1 mouse cellular context compared by ENCODE assay signal in the genomic region with DNA sequence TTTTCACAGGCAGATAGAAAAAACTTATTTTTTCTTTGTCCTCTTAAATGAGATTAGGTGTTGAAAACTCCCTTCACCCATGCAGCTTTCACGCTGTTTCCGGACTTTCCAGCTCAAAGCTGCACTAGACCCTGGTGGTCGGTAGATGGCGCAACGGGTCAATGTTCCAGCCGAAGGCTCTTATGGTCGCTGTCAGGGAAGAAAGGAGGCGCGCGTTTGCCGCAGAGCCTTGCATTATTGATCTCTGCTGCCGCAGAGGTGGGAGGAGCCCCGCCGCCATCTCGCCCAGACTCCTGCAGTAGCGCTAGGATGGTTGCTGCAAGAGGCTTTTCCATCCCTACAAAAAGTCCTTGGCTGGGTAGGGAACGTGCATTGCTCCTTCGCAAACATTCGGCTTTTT.
TF ChIP-seq lines count a peak whose summit lies in the region.

No protein-coding gene starts in this region.

TF ChIP-seq in CH12.LX, 34 proteins besides CTCF, POLR2A, EP300 and RAD21 (continued from another document):
- TF ChIP-seq ZC3H11A (IDR thresholded peaks at IDR 0.05; ENCODE audit: low read depth, low read length), result 0 out of 2 replicates have a peak, but pooled peaks have one; percentile 19
- no peak for TF ChIP-seq RCOR1 (conservative IDR thresholded peaks at IDR 0.05; ENCODE audit: low read depth, low read length)
- 0 out of 2 replicates have a peak, but pooled peaks have one; percentile 5 for TF ChIP-seq ZNF384 (IDR thresholded peaks at IDR 0.05; ENCODE audit: low read depth, low read length)
- TF ChIP-seq HCFC1 (IDR thresholded peaks at IDR 0.05; ENCODE audit: low read depth, low read length), result peak; percentile 45; the same call in 1 of the 2 replicates
- TF ChIP-seq SMC3 (IDR thresholded peaks at IDR 0.05; ENCODE audit: low read depth, low read length), result peak; percentile 87
- TF ChIP-seq JUND (conservative IDR thresholded peaks at IDR 0.05; ENCODE audit: low read depth, low read length), result no peak
- no peak for TF ChIP-seq USF1 (IDR thresholded peaks at IDR 0.05; ENCODE audit: low read depth, low read length)
- TF ChIP-seq TCF12 (IDR thresholded peaks at IDR 0.05; ENCODE audit: low read depth, low read length), result peak; percentile 45; the same call in 1 of the 2 replicates
- peak; percentile 57 for TF ChIP-seq IRF4 (IDR thresholded peaks at IDR 0.05; ENCODE audit: low read depth, low read length)
- peak; percentile 42 for TF ChIP-seq MXI1 (IDR thresholded peaks at IDR 0.05; ENCODE audit: low read depth, low read length)
